Mouse (Mus musculus): ENCODE results near the gene Usf3.

- no peak for TF ChIP-seq KAT2A (IDR thresholded peaks at IDR 0.05; ENCODE audit: insufficient replicate concordance, low read length)
- no peak for TF ChIP-seq EP300 (IDR thresholded peaks at IDR 0.05; ENCODE audit: low read length)
- TF ChIP-seq HCFC1 (IDR thresholded peaks at IDR 0.05; ENCODE audit: low read depth, low read length) = no peak
- no peak for TF ChIP-seq POLR2A (IDR thresholded peaks at IDR 0.05; ENCODE audit: low read depth, low read length)
- no peak for TF ChIP-seq ZMIZ1 (IDR thresholded peaks at IDR 0.05; ENCODE audit: low read depth, low read length)
- TF ChIP-seq MAFK (IDR thresholded peaks at IDR 0.05; ENCODE audit: insufficient replicate concordance, low read length) = no peak
- TF ChIP-seq CTCF (conservative IDR thresholded peaks at IDR 0.05 in 1 of 2, IDR thresholded peaks at IDR 0.05 in 1 of 2; ENCODE audit: low read depth in 2 of 2, low read length in 2 of 2) = no peak
- no peak for TF ChIP-seq USF2 (conservative IDR thresholded peaks at IDR 0.05; ENCODE audit: low read depth, low read length)
- no peak for TF ChIP-seq E2F4 (IDR thresholded peaks at IDR 0.05; ENCODE audit: insufficient replicate concordance, low read depth, low read length)
- TF ChIP-seq SMC3 (IDR thresholded peaks at IDR 0.05; ENCODE audit: low read depth, low read length) = no peak
- TF ChIP-seq NRF1 (IDR thresholded peaks at IDR 0.05; ENCODE audit: low read depth, low read length) = no peak
These were observed 46.6 kb upstream of the Usf3 start for GRCm38 (mm10) chr16:44126437-44126836.

Measured in CH12.LX (cell line).